Mouse (Mus musculus) subcutaneous adipose tissue, adult 2 months (tissue): ENCODE data around the gene Nbeal1. TPM values are rescaled to one million over a fixed set of nuclear protein-coding genes. Genes with fewer than 3 reads are reported as not detected.

Experiments
- polyA plus RNA-seq: library from polyadenylated mRNA; depleted of rRNA; stranded (reverse); fragments of >200 nt; gene quantifications from 2 replicates; pipeline ENCODE4 v1.2.3, GENCODE M21; 2012; ENCODE audit warnings: low replicate concordance; rRNA removed

The Nbeal1 gene
- 4.1 and 4.6 TPM in 2 replicates for polyA plus RNA-seq

GRCm38 (mm10) chr1:60179932-60180783, at the start of gene Nbeal1:
TSS of gene Nbeal1 (plus strand) at chr1:60180599.

GRCm38 (mm10) chr1:60342808-60343629, 162.6 kb downstream of the Nbeal1 start, which contains the start of gene Cyp20a1:
TSS of gene Cyp20a1 (plus strand) at chr1:60343323.

Other genes starting within 250 kb of the Nbeal1 start
- 0.16 and 0.21 TPM in 2 replicates for gene Ica1l, start 137.4 kb upstream of the Nbeal1 start, polyA plus RNA-seq
- 4.8 and 5.3 TPM in 2 replicates for gene Carf, start 82.4 kb upstream of the Nbeal1 start, polyA plus RNA-seq
- 8.6 and 11.5 TPM in 2 replicates for gene Wdr12, start 82.0 kb upstream of the Nbeal1 start, polyA plus RNA-seq
- gene Cyp20a1, start 162.7 kb downstream of the Nbeal1 start, polyA plus RNA-seq, result 13.1 and 13.3 TPM in 2 replicates
- gene Abi2, start 229.0 kb downstream of the Nbeal1 start, polyA plus RNA-seq, result 4.6 and 13.9 TPM in 2 replicates